Mouse (Mus musculus): ENCODE measurements around the gene Has1. TPM values are rescaled to one million over a fixed set of nuclear protein-coding genes. Genes with fewer than 3 reads are reported as not detected.

Has1 gene
- polyA plus RNA-seq, 2 experiments from 2014 or later = not detected

Other genes starting within 250 kb of the Has1 start
- gene Lnpep, start 230.2 kb downstream of the Has1 start, polyA plus RNA-seq (2017; shearing (Covaris generic)) = 10 to 100 TPM; 31.8 to 33.9 TPM
- gene Vmn2r90, start 151.5 kb downstream of the Has1 start, polyA plus RNA-seq (2017; shearing (Covaris generic)) = under 1 TPM in 1 of 2 experiments, not detected in 1; 0.12 TPM
- 1 to 10 TPM; 5.8 to 6.1 TPM for gene Spaca6, start 28.0 kb downstream of the Has1 start, polyA plus RNA-seq (2017; shearing (Covaris generic))
- not detected for gene Fpr1, start 28.7 kb upstream of the Has1 start, polyA plus RNA-seq (2017; shearing (Covaris generic))
- gene Fpr2, start 32.6 kb upstream of the Has1 start, polyA plus RNA-seq (2017; shearing (Covaris generic)) = under 1 TPM in 1 of 2 experiments, not detected in 1; 0.62 TPM
- gene Fpr3, start 32.6 kb upstream of the Has1 start, polyA plus RNA-seq (2017; shearing (Covaris generic)) = not detected
- gene Fpr-rs4, start 166.5 kb upstream of the Has1 start, polyA plus RNA-seq (2017; shearing (Covaris generic)) = not detected
- not detected for gene Vmn2r124, start 194.2 kb upstream of the Has1 start, polyA plus RNA-seq (2017; shearing (Covaris generic))
- not detected for gene Vmn2r91, start 229.8 kb upstream of the Has1 start, polyA plus RNA-seq (2017; shearing (Covaris generic))

Data from CD4-positive, CD25-positive, alpha-beta regulatory T cell, adult 4 months (primary cell).